Mouse (Mus musculus) midbrain, postnatal 0 days (tissue): ENCODE measurements at regions not wholly inside any gene's neighbourhood (a gene's known extent, or its start where the extent isn't known, plus 50 kb on each side); places are given as distances from the start of the nearest gene placed in this dataset.

ENCODE experiments used
- ATAC-seq: fragments of 200-750 bp; cut with Nextera tagmentation; 2 replicates; pipeline ENCODE4 v1.8.0; 2017; ENCODE audit warnings: moderate number of reproducible peaks, mild to moderate bottlenecking, moderate TSS enrichment, moderate library complexity; ENCODE audit not compliant: low FRiP score
- DNase-seq: peaks from one replicate; pipeline ENCODE4 v3.0.0-alpha.2; 2015; ENCODE audit warnings: low spot score
- H3K27ac ChIP-seq: fragments of 300-500 bp; sonication (generic); 2 replicates; pipeline ENCODE4 v1.5.1; 2014; ENCODE audit warnings: low read depth, mild to moderate bottlenecking, low read length, mixed read lengths
- H3K27me3 ChIP-seq: fragments of 300-500 bp; sonication (generic); 2 replicates; pipeline ENCODE4 v1.6.1; 2014; ENCODE audit warnings: low read length, control low read depth, mixed read lengths; ENCODE audit not compliant: insufficient read depth
- H3K36me3 ChIP-seq: fragments of 300-500 bp; sonication (generic); 2 replicates; pipeline ENCODE4 v1.6.1; 2014; ENCODE audit warnings: low read length, control low read depth, mixed read lengths; ENCODE audit not compliant: insufficient read depth
- H3K4me1 ChIP-seq: fragments of 300-500 bp; sonication (generic); 2 replicates; pipeline ENCODE4 v1.6.1; 2014; ENCODE audit warnings: mild to moderate bottlenecking, control low read depth, antibody characterized with exemption, low read length, mixed read lengths; ENCODE audit not compliant: insufficient read depth
- H3K4me2 ChIP-seq: fragments of 300-500 bp; sonication (generic); 2 replicates; pipeline ENCODE4 v1.6.1; 2014; ENCODE audit warnings: low read depth, mild to moderate bottlenecking, low read length, mixed read lengths; ENCODE audit not compliant: poor library complexity, severe bottlenecking
- H3K4me3 ChIP-seq: fragments of 300-500 bp; sonication (generic); 2 replicates; pipeline ENCODE4 v1.5.1; 2014; ENCODE audit warnings: low read depth, mild to moderate bottlenecking, low read length, moderate library complexity
- H3K9ac ChIP-seq: fragments of 300-500 bp; sonication (generic); replicated peaks from 2 replicates; pipeline ENCODE4 v1.6.1; 2014; ENCODE audit warnings: mild to moderate bottlenecking, low read length, moderate library complexity, mixed read lengths; ENCODE audit not compliant: poor library complexity, severe bottlenecking
- H3K9me3 ChIP-seq: fragments of 300-500 bp; sonication (generic); 2 replicates; pipeline ENCODE4 v1.6.1; 2016; ENCODE audit warnings: low read length, control low read depth
- CTCF ChIP-seq: IDR thresholded peaks from 2 replicates; pipeline ENCODE4 v1.5.1; 2016; ENCODE audit warnings: antibody characterized with exemption, mild to moderate bottlenecking
- WGBS: fragments of 180-500 bp; shearing (Covaris S2); extraction: QIAGEN DNeasy Blood & Tissue Kit; methylation state at CpG from one replicate; pipeline ENCODE4 v1.1.7; 2014; 5-methylcytosine and 5-hydroxymethylcytosine counted together

DNA sequence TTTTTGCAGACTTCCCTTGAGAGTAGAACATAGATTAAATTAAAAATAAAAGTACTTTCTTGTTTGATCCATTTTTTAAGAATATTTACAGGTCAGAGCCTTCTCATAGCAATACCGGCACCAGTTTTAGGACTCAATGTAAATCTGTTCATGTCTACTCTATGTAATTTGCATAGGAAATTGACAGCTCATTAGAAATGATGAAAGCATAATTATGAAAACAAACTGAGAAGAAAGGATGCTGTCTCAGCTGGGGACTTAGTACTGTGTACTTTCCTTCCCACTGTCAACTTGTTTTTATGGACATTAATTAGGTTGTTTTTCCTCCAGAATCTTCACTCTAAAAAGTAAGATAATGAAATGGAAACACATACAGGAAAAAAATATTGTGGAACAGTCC is 3344.8 kb upstream of the Gm6569 start:
- Histone ChIP-seq H3K4me2 (no peak overlapping the region), H3K9me3 (no peaks in the 10 kb centered on the region), H3K4me3 (no peak overlapping the region), H3K36me3 (no peaks in the 10 kb centered on the region), H3K27me3 (no peaks in the 10 kb centered on the region), H3K27ac (no peak overlapping the region), H3K9ac (no peak overlapping the region), H3K4me1 (no peaks in the 10 kb centered on the region)
- no peak for TF ChIP-seq CTCF
- DNase-seq (no peak), ATAC-seq (no peak)
- WGBS: 74% methylated on average over 1 of the region's 1 CpGs

DNA sequence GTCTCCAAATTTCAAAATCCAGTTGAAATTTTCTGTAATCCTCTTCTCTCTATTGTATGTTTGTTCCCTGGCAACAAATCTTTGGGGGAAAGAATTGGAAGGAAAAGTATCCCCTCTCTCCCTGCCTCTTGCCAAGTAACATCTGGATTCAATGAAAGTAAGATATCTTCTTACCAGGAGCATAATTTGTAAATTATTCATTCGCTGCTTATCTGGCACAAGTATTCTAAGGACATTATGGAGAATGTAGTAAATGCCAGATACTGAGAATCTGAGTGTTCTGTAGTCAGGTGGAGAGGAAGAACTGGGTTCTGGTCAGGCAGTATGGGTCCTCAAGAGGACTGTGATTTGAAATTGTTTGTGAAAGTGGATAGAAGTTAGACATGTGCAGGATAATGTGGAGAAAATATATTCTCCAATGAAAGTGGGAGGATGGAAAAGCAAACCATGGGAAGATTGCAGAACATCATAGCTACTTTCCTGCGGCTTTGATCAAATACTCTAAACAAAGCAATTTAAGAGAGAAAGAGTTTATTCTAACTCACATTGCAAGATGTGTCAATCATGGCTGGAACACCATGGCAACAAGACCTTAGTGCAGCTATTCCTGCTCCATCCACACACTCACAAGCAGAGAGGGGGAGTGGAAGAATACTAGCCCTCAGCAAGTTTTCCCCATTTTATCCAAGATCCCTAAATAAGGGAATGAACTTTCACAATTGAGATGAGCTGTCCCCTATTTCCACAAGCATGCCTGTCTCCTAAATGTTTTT is 3327.1 kb upstream of the Gm6569 start:
- no peak for DNase-seq
- H3K9me3 ChIP-seq: no peaks in the 10 kb centered on the region
- H3K27ac ChIP-seq: no peak overlapping the region
- TF ChIP-seq CTCF: no peak
- H3K9ac ChIP-seq: no peak overlapping the region
- WGBS: 60% methylated on average over 2 of the region's 2 CpGs
- no peak overlapping the region for H3K4me2 ChIP-seq
- no peak for ATAC-seq
- no peaks in the 10 kb centered on the region for H3K27me3 ChIP-seq
- H3K4me1 ChIP-seq: no peaks in the 10 kb centered on the region
- H3K36me3 ChIP-seq: no peaks in the 10 kb centered on the region
- H3K4me3 ChIP-seq: no peak overlapping the region

DNA sequence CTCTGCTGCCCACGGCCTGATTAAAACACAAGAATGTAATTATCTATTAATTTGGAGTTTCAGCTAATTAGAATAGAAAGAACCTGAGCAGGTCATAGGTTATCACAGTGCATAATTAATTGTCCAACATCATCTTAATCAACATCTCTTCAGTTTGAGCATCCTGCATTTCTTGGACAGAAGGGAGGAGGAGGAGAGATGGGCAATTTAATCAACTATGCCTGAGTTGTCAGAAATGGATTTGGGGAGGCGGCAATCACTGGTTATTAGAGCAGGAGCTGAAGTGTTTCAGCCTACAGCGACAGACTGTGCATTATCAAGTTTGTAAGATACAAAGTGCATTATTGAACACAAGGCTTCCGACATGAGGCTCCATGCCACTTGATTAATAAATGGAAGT is 3313.8 kb upstream of the Gm6569 start:
- Histone ChIP-seq H3K36me3 (no peaks in the 10 kb centered on the region), H3K4me3 (no peak overlapping the region), H3K9me3 (no peaks in the 10 kb centered on the region), H3K4me1 (no peaks in the 10 kb centered on the region), H3K27me3 (no peaks in the 10 kb centered on the region), H3K4me2 (no peak overlapping the region), H3K27ac (no peak overlapping the region), H3K9ac (no peak overlapping the region)
- no peak for ATAC-seq
- WGBS: 74% methylated on average over 4 of the region's 4 CpGs
- no peak for TF ChIP-seq CTCF
- peak; percentile 6 for DNase-seq

DNA sequence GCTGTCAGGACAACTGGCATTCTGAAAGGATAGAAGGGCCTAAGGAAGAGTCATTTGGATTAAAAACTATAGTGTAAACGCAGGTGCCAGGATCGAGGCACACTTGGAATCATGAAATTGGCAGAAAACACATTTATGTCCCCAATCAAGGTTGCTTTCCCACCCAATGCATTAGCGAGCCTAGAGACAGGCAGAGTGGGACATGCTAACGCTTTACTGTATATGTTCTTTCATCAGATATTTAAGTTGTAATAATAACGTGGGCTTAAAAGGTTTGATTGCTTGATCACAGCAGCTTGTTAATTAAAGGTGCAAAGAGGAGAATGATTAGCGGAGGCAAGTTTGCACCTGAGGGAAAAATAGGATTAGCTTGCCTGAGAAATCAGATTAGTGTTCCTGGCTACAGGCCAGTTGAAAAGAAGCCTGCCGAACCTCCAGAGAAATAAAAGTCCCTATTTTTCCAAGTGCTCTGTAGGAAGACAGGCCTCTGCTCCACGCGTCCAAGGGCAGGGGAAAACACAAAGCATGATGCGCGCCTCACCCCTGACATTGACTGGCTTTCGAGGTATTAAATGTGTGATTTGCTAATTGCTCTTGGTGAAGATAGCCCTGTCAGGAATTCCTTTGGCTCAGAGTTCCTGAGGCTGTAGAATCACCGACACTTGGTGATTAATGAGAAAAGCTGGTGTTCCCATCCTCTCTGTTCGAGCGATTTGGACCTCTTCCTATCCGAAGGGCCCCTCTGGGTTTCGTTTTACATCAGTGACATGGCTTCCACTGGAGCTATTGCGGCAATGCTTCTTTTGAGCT is 3279.4 kb upstream of the Gm6569 start:
- no peak for TF ChIP-seq CTCF
- 0 out of 2 replicates have a peak overlapping the region, but pooled peaks have one; percentile 14 for H3K9ac ChIP-seq
- no peaks in the 10 kb centered on the region; the same call in 1 of the 2 replicates for H3K4me1 ChIP-seq
- 18% methylated on average over 18 of the region's 18 CpGs for WGBS
- no peak overlapping the region for H3K27ac ChIP-seq
- DNase-seq (peak; percentile 70), ATAC-seq (no peak)
- peak overlapping the region; percentile 26 for H3K4me2 ChIP-seq
- H3K27me3 ChIP-seq: no peaks in the 10 kb centered on the region
- no peaks in the 10 kb centered on the region for H3K36me3 ChIP-seq
- 0 out of 2 replicates have a peak overlapping the region, but pooled peaks have one; percentile 6 for H3K4me3 ChIP-seq
- no peaks in the 10 kb centered on the region for H3K9me3 ChIP-seq

DNA sequence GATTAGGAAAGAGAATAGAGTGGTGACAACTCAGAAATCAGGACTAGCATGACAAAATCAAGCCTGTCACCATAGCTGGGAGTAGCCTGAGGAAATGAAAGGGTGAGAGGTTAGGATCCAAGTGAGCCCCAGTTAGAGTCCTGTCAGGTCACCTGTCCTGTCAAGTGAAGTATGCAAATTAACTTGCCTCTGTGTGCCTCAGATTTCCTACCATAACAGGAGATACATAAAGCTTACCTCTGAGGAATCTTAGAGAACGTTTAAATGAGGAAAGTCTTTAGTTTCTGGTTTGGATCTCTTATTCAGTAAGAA is 3278.8 kb upstream of the Gm6569 start:
- no peaks in the 10 kb centered on the region for H3K36me3 ChIP-seq
- H3K4me2 ChIP-seq: peak overlapping the region; percentile 26; the same call in 1 of the 2 replicates
- ATAC-seq: no peak
- no peak for DNase-seq
- no peak for TF ChIP-seq CTCF
- no peak overlapping the region for H3K27ac ChIP-seq
- no peaks in the 10 kb centered on the region for H3K9me3 ChIP-seq
- WGBS: 24% methylated on average over 1 of the region's 1 CpGs
- H3K4me3 ChIP-seq: no peak overlapping the region
- H3K27me3 ChIP-seq: no peaks in the 10 kb centered on the region
- no peak overlapping the region for H3K9ac ChIP-seq
- no peaks in the 10 kb centered on the region; the same call in 1 of the 2 replicates for H3K4me1 ChIP-seq

DNA sequence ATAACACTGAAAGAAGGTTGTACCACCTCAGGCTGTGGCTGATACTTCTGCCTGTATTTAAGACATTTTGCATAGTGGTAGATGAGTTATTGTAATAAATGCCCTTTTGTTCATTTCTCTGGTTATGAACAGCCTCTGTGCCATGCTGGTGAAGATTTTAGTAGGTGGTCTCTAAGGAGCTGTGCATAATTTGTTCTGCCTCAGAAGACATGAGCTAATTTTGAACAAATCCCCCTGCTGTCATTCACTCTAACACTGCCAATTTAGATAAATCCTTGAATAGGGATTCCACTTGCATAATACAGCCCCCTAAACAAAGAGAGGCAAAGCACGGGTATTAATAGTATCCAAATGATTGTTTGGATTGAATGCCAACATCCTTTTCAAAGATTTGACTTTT is 3240.1 kb upstream of the Gm6569 start:
- Histone ChIP-seq H3K9ac (no peak overlapping the region), H3K9me3 (no peaks in the 10 kb centered on the region), H3K27me3 (no peaks in the 10 kb centered on the region), H3K27ac (no peak overlapping the region), H3K4me3 (no peak overlapping the region), H3K36me3 (no peaks in the 10 kb centered on the region), H3K4me1 (no peaks in the 10 kb centered on the region), H3K4me2 (no peak overlapping the region)
- ATAC-seq (no peak), DNase-seq (peak; percentile 72)
- 25% methylated on average over 1 of the region's 1 CpGs for WGBS
- TF ChIP-seq CTCF: no peak
